Comparison of ENCODE assay signal across 22 mouse cellular contexts in genomic region chr8:123420525-123421281, GRCm38 (mm10). TPM values are rescaled to one million over a fixed set of nuclear protein-coding genes. Genes with fewer than 3 reads are reported as not detected.
DNase-seq lines count a peak whose midpoint lies in the region; ATAC-seq and TF ChIP-seq lines count a peak whose summit lies in the region.
"Had no signal": no experiment of that assay in that cellular context is flagged by ENCODE, and none has a peak within 500 bp of the region (broad histone marks: within the 10 kb centered on the region; RNA-seq: fewer than 3 reads in every experiment).

No protein-coding gene starts in this region.

- no peaks in the 10 kb centered on the region for H3K27me3 ChIP-seq in forebrain, embryonic 11.5 days (ENCODE audit: control insufficient read depth, insufficient read depth, low read length)
- no peaks in the 10 kb centered on the region for H3K27me3 ChIP-seq in forebrain, postnatal 0 days (ENCODE audit: insufficient read depth, low read length)
- no peaks in the 10 kb centered on the region for H3K27me3 ChIP-seq in hindbrain, embryonic 13.5 days
- H3K27me3 ChIP-seq in hindbrain, embryonic 11.5 days (ENCODE audit: control insufficient read depth, insufficient read depth, low read length) = no peaks in the 10 kb centered on the region
- H3K27me3 ChIP-seq in midbrain, embryonic 15.5 days (replicated peaks) = no peaks in the 10 kb centered on the region
- H3K27me3 ChIP-seq in midbrain, postnatal 0 days (ENCODE audit: insufficient read depth, low read length) = no peaks in the 10 kb centered on the region
- no peaks in the 10 kb centered on the region for H3K27me3 ChIP-seq in neural tube, embryonic 15.5 days (replicated peaks)
- H3K27me3 ChIP-seq: liver, embryonic 13.5 days had no signal

- no peak overlapping the region for H3K4me2 ChIP-seq in forebrain, embryonic 11.5 days (ENCODE audit: low read depth, low read length, severe bottlenecking)
- no peak overlapping the region for H3K4me2 ChIP-seq in forebrain, postnatal 0 days (ENCODE audit: low read depth)
- no peak overlapping the region for H3K4me2 ChIP-seq in hindbrain, embryonic 13.5 days
- no peak overlapping the region for H3K4me2 ChIP-seq in hindbrain, embryonic 11.5 days (replicated peaks; ENCODE audit: low read depth, low read length)
- H3K4me2 ChIP-seq in midbrain, embryonic 15.5 days = no peak overlapping the region
- no peak overlapping the region for H3K4me2 ChIP-seq in midbrain, postnatal 0 days (ENCODE audit: low read depth, low read length, poor library complexity, severe bottlenecking)
- H3K4me2 ChIP-seq in neural tube, embryonic 15.5 days = no peak overlapping the region
- H3K4me2 ChIP-seq: liver, embryonic 13.5 days had no signal

- no peaks in the 10 kb centered on the region for H3K4me1 ChIP-seq in forebrain, embryonic 11.5 days (replicated peaks; ENCODE audit: control insufficient read depth, insufficient read depth, low read length)
- H3K4me1 ChIP-seq in forebrain, postnatal 0 days (ENCODE audit: insufficient read depth) = no peaks in the 10 kb centered on the region
- H3K4me1 ChIP-seq in hindbrain, embryonic 13.5 days (replicated peaks) = peaks cover 43% of the 10 kb centered on the region
- H3K4me1 ChIP-seq in hindbrain, embryonic 11.5 days (replicated peaks; ENCODE audit: control insufficient read depth, insufficient read depth, low read length) = peaks cover 2% of the 10 kb centered on the region; the same call in 1 of the 2 replicates
- H3K4me1 ChIP-seq in midbrain, embryonic 15.5 days = peaks cover 30% of the 10 kb centered on the region
- 0 out of 2 replicates have a peak, but pooled peaks cover 7% of the 10 kb centered on the region for H3K4me1 ChIP-seq in midbrain, postnatal 0 days (ENCODE audit: insufficient read depth, low read length)
- peaks cover 33% of the 10 kb centered on the region for H3K4me1 ChIP-seq in neural tube, embryonic 15.5 days

- no peak overlapping the region for H3K9ac ChIP-seq in forebrain, embryonic 11.5 days (ENCODE audit: low read length)
- no peak overlapping the region for H3K9ac ChIP-seq in forebrain, postnatal 0 days
- no peak overlapping the region for H3K9ac ChIP-seq in hindbrain, embryonic 13.5 days
- H3K9ac ChIP-seq in hindbrain, embryonic 11.5 days (ENCODE audit: low read depth, low read length) = no peak overlapping the region
- H3K9ac ChIP-seq in midbrain, embryonic 15.5 days = no peak overlapping the region
- no peak overlapping the region for H3K9ac ChIP-seq in midbrain, postnatal 0 days (replicated peaks; ENCODE audit: low read length, poor library complexity, severe bottlenecking)
- no peak overlapping the region for H3K9ac ChIP-seq in neural tube, embryonic 15.5 days (replicated peaks)
- H3K9ac ChIP-seq: liver, embryonic 13.5 days had no signal

- no peak for TF ChIP-seq CTCF in forebrain, postnatal 0 days (IDR thresholded peaks at IDR 0.05; ENCODE audit: low read depth)
- no peak for TF ChIP-seq CTCF in midbrain, postnatal 0 days (IDR thresholded peaks at IDR 0.05)

- H3K36me3 ChIP-seq in forebrain, embryonic 11.5 days (ENCODE audit: control insufficient read depth, insufficient read depth, low read length) = peaks cover 15% of the 10 kb centered on the region
- peaks cover 56% of the 10 kb centered on the region for H3K36me3 ChIP-seq in forebrain, postnatal 0 days (ENCODE audit: insufficient read depth)
- peaks cover 56% of the 10 kb centered on the region for H3K36me3 ChIP-seq in hindbrain, embryonic 13.5 days
- peaks cover 9% of the 10 kb centered on the region; the same call in 1 of the 2 replicates for H3K36me3 ChIP-seq in hindbrain, embryonic 11.5 days (ENCODE audit: control insufficient read depth, insufficient read depth, low read length)
- peaks cover 38% of the 10 kb centered on the region for H3K36me3 ChIP-seq in midbrain, embryonic 15.5 days (replicated peaks)
- peaks cover 23% of the 10 kb centered on the region for H3K36me3 ChIP-seq in midbrain, postnatal 0 days (ENCODE audit: insufficient read depth, low read length)
- peaks cover 49% of the 10 kb centered on the region for H3K36me3 ChIP-seq in neural tube, embryonic 15.5 days
- H3K36me3 ChIP-seq: liver, embryonic 13.5 days had no signal

- no peaks in the 10 kb centered on the region for H3K9me3 ChIP-seq in forebrain, embryonic 11.5 days (ENCODE audit: control insufficient read depth, low read length)
- no peaks in the 10 kb centered on the region for H3K9me3 ChIP-seq in forebrain, postnatal 0 days (ENCODE audit: low read length)
- H3K9me3 ChIP-seq in hindbrain, embryonic 13.5 days = no peaks in the 10 kb centered on the region
- H3K9me3 ChIP-seq in hindbrain, embryonic 11.5 days (ENCODE audit: control insufficient read depth, low read length) = no peaks in the 10 kb centered on the region
- no peaks in the 10 kb centered on the region for H3K9me3 ChIP-seq in midbrain, embryonic 15.5 days
- no peaks in the 10 kb centered on the region for H3K9me3 ChIP-seq in midbrain, postnatal 0 days (ENCODE audit: low read length)
- H3K9me3 ChIP-seq in neural tube, embryonic 15.5 days (replicated peaks) = no peaks in the 10 kb centered on the region
- H3K9me3 ChIP-seq: embryonic facial prominence, embryonic 10.5 days; liver, embryonic 13.5 days had no signal

- H3K4me3 ChIP-seq in forebrain, embryonic 11.5 days (ENCODE audit: low read depth, low read length) = no peak overlapping the region
- no peak overlapping the region for H3K4me3 ChIP-seq in forebrain, postnatal 0 days (ENCODE audit: low read depth, low read length)
- H3K4me3 ChIP-seq in hindbrain, embryonic 13.5 days = no peak overlapping the region
- no peak overlapping the region for H3K4me3 ChIP-seq in hindbrain, embryonic 11.5 days (ENCODE audit: low read depth, low read length)
- no peak overlapping the region for H3K4me3 ChIP-seq in midbrain, embryonic 15.5 days
- no peak overlapping the region for H3K4me3 ChIP-seq in midbrain, postnatal 0 days (ENCODE audit: low read depth, low read length)
- H3K4me3 ChIP-seq in neural tube, embryonic 15.5 days (replicated peaks) = no peak overlapping the region
- H3K4me3 ChIP-seq: embryonic facial prominence, embryonic 10.5 days; left cerebral cortex, adult 2 months; liver, embryonic 13.5 days had no signal

- no peak for ATAC-seq in forebrain, embryonic 11.5 days (replicated peaks; ENCODE audit: low FRiP score)
- no peak; the same call in 1 of the 2 replicates for ATAC-seq in forebrain, postnatal 0 days
- no peak for ATAC-seq in hindbrain, embryonic 13.5 days (ENCODE audit: low FRiP score)
- no peak for ATAC-seq in hindbrain, embryonic 11.5 days (ENCODE audit: low FRiP score)
- peak; percentile 21 for ATAC-seq in midbrain, embryonic 15.5 days (replicated peaks)
- ATAC-seq in midbrain, postnatal 0 days (ENCODE audit: low FRiP score) = no peak
- 0 out of 2 replicates have a peak, but pooled peaks have one; percentile 9 for ATAC-seq in neural tube, embryonic 15.5 days (ENCODE audit: low FRiP score)
- ATAC-seq: intestine, postnatal 0 days had no signal

- 95% methylated on average over 34 of the region's 34 CpGs for WGBS in forebrain, embryonic 11.5 days
- 93% methylated on average over 34 of the region's 34 CpGs for WGBS in forebrain, postnatal 0 days
- WGBS in hindbrain, embryonic 13.5 days = 94% methylated on average over 34 of the region's 34 CpGs
- 94% methylated on average over 34 of the region's 34 CpGs for WGBS in hindbrain, embryonic 11.5 days
- WGBS in midbrain, embryonic 15.5 days = 93% methylated on average over 34 of the region's 34 CpGs
- 96% methylated on average over 34 of the region's 34 CpGs for WGBS in midbrain, postnatal 0 days
- 92% methylated on average over 34 of the region's 34 CpGs for WGBS in neural tube, embryonic 15.5 days

- H3K27ac ChIP-seq in forebrain, embryonic 11.5 days (ENCODE audit: low read depth, low read length) = no peak overlapping the region
- no peak overlapping the region for H3K27ac ChIP-seq in forebrain, postnatal 0 days (ENCODE audit: low read depth, low read length)
- H3K27ac ChIP-seq in hindbrain, embryonic 13.5 days = peak overlapping the region; percentile 30; the same call in 1 of the 2 replicates
- no peak overlapping the region for H3K27ac ChIP-seq in hindbrain, embryonic 11.5 days (ENCODE audit: low read depth, low read length)
- no peak overlapping the region for H3K27ac ChIP-seq in midbrain, embryonic 15.5 days
- H3K27ac ChIP-seq in midbrain, postnatal 0 days (ENCODE audit: low read depth, low read length) = no peak overlapping the region
- no peak overlapping the region for H3K27ac ChIP-seq in neural tube, embryonic 15.5 days (replicated peaks)
- H3K27ac ChIP-seq: embryonic facial prominence, embryonic 10.5 days; left cerebral cortex, adult 2 months; liver, embryonic 13.5 days had no signal

- DNase-seq in forebrain, embryonic 11.5 days (ENCODE audit: low spot score) = peak; percentile 51
- no peak for DNase-seq in forebrain, postnatal 0 days
- DNase-seq in hindbrain, embryonic 11.5 days (ENCODE audit: low spot score) = no peak
- DNase-seq in midbrain, postnatal 0 days (ENCODE audit: low spot score) = no peak
- DNase-seq in left cerebral cortex, adult 18-20 months (ENCODE audit: low spot score in 2 of 2) = no peak
- DNase-seq: adrenal gland, adult 2 months; cerebellum, adult 11 months; heart, postnatal 4 days; kidney, postnatal 4 days; liver, embryonic 13.5 days; lung, adult 2 months; lung, postnatal 14 days; midbrain, embryonic 14.5 days; right cerebral cortex, postnatal 14 days had no signal

RNA-seq across cellular contexts. Expression of gene Def8, which starts 2.6 kb away (rescaled TPM):
- 46.3 and 48.1 TPM in 2 replicates for polyA plus RNA-seq in forebrain, embryonic 11.5 days (2014; fragmentation: Nextera tagmentation; extraction: Ambion mirVana)
- 35.8 and 41.4 TPM in 2 replicates for total RNA-seq in forebrain, postnatal 0 days (2014; rRNA removed)
- 35.0 and 36.4 TPM in 2 replicates for polyA plus RNA-seq in forebrain, postnatal 0 days (2015; fragmentation: Nextera tagmentation; extraction: Ambion mirVana)
- polyA plus RNA-seq in hindbrain, embryonic 13.5 days (2015; fragmentation: Nextera tagmentation; extraction: Ambion mirVana) = 42.2 and 44.3 TPM in 2 replicates
- polyA plus RNA-seq in hindbrain, embryonic 11.5 days (2014; fragmentation: Nextera tagmentation; extraction: Ambion mirVana) = 32.5 and 32.7 TPM in 2 replicates
- polyA plus RNA-seq in midbrain, embryonic 15.5 days (2015; fragmentation: Nextera tagmentation; extraction: Ambion mirVana) = 48.4 and 49.8 TPM in 2 replicates
- total RNA-seq in midbrain, postnatal 0 days (2014; rRNA removed) = 47.6 and 49.4 TPM in 2 replicates
- 36.4 and 39.4 TPM in 2 replicates for polyA plus RNA-seq in midbrain, postnatal 0 days (2015; fragmentation: Nextera tagmentation; extraction: Ambion mirVana)
- 46.8 and 52.3 TPM in 2 replicates for polyA plus RNA-seq in neural tube, embryonic 15.5 days (2015; fragmentation: Nextera tagmentation; extraction: Ambion mirVana)
- total RNA-seq in left cerebral cortex, adult 18-20 months (2021) = 10 to 100 TPM; 52.9 to 56.3 TPM

RNA-seq across cellular contexts. Expression of gene Tubb3, which starts 9.5 kb away (rescaled TPM):
- 556 and 641 TPM in 2 replicates for polyA plus RNA-seq in forebrain, embryonic 11.5 days (2014; fragmentation: Nextera tagmentation; extraction: Ambion mirVana)
- total RNA-seq in forebrain, postnatal 0 days (2014; rRNA removed) = 3,807 and 3,931 TPM in 2 replicates
- 2,045 and 2,116 TPM in 2 replicates for polyA plus RNA-seq in forebrain, postnatal 0 days (2015; fragmentation: Nextera tagmentation; extraction: Ambion mirVana)
- polyA plus RNA-seq in hindbrain, embryonic 13.5 days (2015; fragmentation: Nextera tagmentation; extraction: Ambion mirVana) = 1,817 and 1,895 TPM in 2 replicates
- 950 and 1,011 TPM in 2 replicates for polyA plus RNA-seq in hindbrain, embryonic 11.5 days (2014; fragmentation: Nextera tagmentation; extraction: Ambion mirVana)
- 2,127 and 2,170 TPM in 2 replicates for polyA plus RNA-seq in midbrain, embryonic 15.5 days (2015; fragmentation: Nextera tagmentation; extraction: Ambion mirVana)
- 3,827 and 3,963 TPM in 2 replicates for total RNA-seq in midbrain, postnatal 0 days (2014; rRNA removed)
- 1,921 and 2,058 TPM in 2 replicates for polyA plus RNA-seq in midbrain, postnatal 0 days (2015; fragmentation: Nextera tagmentation; extraction: Ambion mirVana)
- 1,289 and 1,555 TPM in 2 replicates for polyA plus RNA-seq in neural tube, embryonic 15.5 days (2015; fragmentation: Nextera tagmentation; extraction: Ambion mirVana)
- 100 to 1,000 TPM; 392 to 405 TPM for total RNA-seq in left cerebral cortex, adult 18-20 months (2021)

RNA-seq across cellular contexts. Expression of gene Mc1r, which starts 13.8 kb away (rescaled TPM):
- 0.16 and 0.31 TPM in 2 replicates for polyA plus RNA-seq in forebrain, embryonic 11.5 days (2014; fragmentation: Nextera tagmentation; extraction: Ambion mirVana)
- 0.10 TPM in 1 of 2 replicates, not detected in the other for total RNA-seq in forebrain, postnatal 0 days (2014; rRNA removed)
- polyA plus RNA-seq in forebrain, postnatal 0 days (2015; fragmentation: Nextera tagmentation; extraction: Ambion mirVana) = 0.07 and 0.08 TPM in 2 replicates
- 0.17 TPM in 2 replicates for polyA plus RNA-seq in hindbrain, embryonic 13.5 days (2015; fragmentation: Nextera tagmentation; extraction: Ambion mirVana)
- polyA plus RNA-seq in hindbrain, embryonic 11.5 days (2014; fragmentation: Nextera tagmentation; extraction: Ambion mirVana) = 0.11 and 0.49 TPM in 2 replicates
- polyA plus RNA-seq in midbrain, embryonic 15.5 days (2015; fragmentation: Nextera tagmentation; extraction: Ambion mirVana) = 0.10 and 0.17 TPM in 2 replicates
- 0.22 TPM in 1 of 2 replicates, not detected in the other for total RNA-seq in midbrain, postnatal 0 days (2014; rRNA removed)
- 0.09 TPM in 1 of 2 replicates, not detected in the other for polyA plus RNA-seq in midbrain, postnatal 0 days (2015; fragmentation: Nextera tagmentation; extraction: Ambion mirVana)
- 0.20 and 0.22 TPM in 2 replicates for polyA plus RNA-seq in neural tube, embryonic 15.5 days (2015; fragmentation: Nextera tagmentation; extraction: Ambion mirVana)
- under 1 TPM in 1 of 2 experiments, not detected in 1; 0.12 TPM for total RNA-seq in left cerebral cortex, adult 18-20 months (2021)
- total RNA-seq: adrenal gland, adult 2 months; gastrocnemius, postnatal 4 days; heart, postnatal 4 days had no signal
- polyA plus RNA-seq: adrenal gland, adult 2 months; embryonic facial prominence, embryonic 10.5 days; intestine, postnatal 0 days; kidney, embryonic 14.5 days; liver, embryonic 13.5 days; lung, adult 2 months had no signal

RNA-seq across cellular contexts. Expression of gene Tcf25, which starts 47.1 kb away (rescaled TPM):
- polyA plus RNA-seq in forebrain, embryonic 11.5 days (2014; fragmentation: Nextera tagmentation; extraction: Ambion mirVana) = 166 and 186 TPM in 2 replicates
- total RNA-seq in forebrain, postnatal 0 days (2014; rRNA removed) = 434 and 487 TPM in 2 replicates
- polyA plus RNA-seq in forebrain, postnatal 0 days (2015; fragmentation: Nextera tagmentation; extraction: Ambion mirVana) = 275 and 296 TPM in 2 replicates
- polyA plus RNA-seq in hindbrain, embryonic 13.5 days (2015; fragmentation: Nextera tagmentation; extraction: Ambion mirVana) = 273 and 284 TPM in 2 replicates
- 179 and 181 TPM in 2 replicates for polyA plus RNA-seq in hindbrain, embryonic 11.5 days (2014; fragmentation: Nextera tagmentation; extraction: Ambion mirVana)
- 324 and 331 TPM in 2 replicates for polyA plus RNA-seq in midbrain, embryonic 15.5 days (2015; fragmentation: Nextera tagmentation; extraction: Ambion mirVana)
- total RNA-seq in midbrain, postnatal 0 days (2014; rRNA removed) = 538 and 541 TPM in 2 replicates
- 413 and 416 TPM in 2 replicates for polyA plus RNA-seq in midbrain, postnatal 0 days (2015; fragmentation: Nextera tagmentation; extraction: Ambion mirVana)
- 368 and 390 TPM in 2 replicates for polyA plus RNA-seq in neural tube, embryonic 15.5 days (2015; fragmentation: Nextera tagmentation; extraction: Ambion mirVana)
- total RNA-seq in left cerebral cortex, adult 18-20 months (2021) = 100 to 1,000 TPM; 565 to 596 TPM

RNA-seq across cellular contexts. Expression of gene Afg3l1, which starts 57.0 kb away (rescaled TPM):
- 44.3 and 51.0 TPM in 2 replicates for polyA plus RNA-seq in forebrain, embryonic 11.5 days (2014; fragmentation: Nextera tagmentation; extraction: Ambion mirVana)
- total RNA-seq in forebrain, postnatal 0 days (2014; rRNA removed) = 14.7 and 20.1 TPM in 2 replicates
- 32.0 and 40.7 TPM in 2 replicates for polyA plus RNA-seq in forebrain, postnatal 0 days (2015; fragmentation: Nextera tagmentation; extraction: Ambion mirVana)
- polyA plus RNA-seq in hindbrain, embryonic 13.5 days (2015; fragmentation: Nextera tagmentation; extraction: Ambion mirVana) = 57.8 and 62.4 TPM in 2 replicates
- 30.7 and 32.3 TPM in 2 replicates for polyA plus RNA-seq in hindbrain, embryonic 11.5 days (2014; fragmentation: Nextera tagmentation; extraction: Ambion mirVana)
- polyA plus RNA-seq in midbrain, embryonic 15.5 days (2015; fragmentation: Nextera tagmentation; extraction: Ambion mirVana) = 52.6 and 59.0 TPM in 2 replicates
- total RNA-seq in midbrain, postnatal 0 days (2014; rRNA removed) = 15.0 and 22.1 TPM in 2 replicates
- 40.8 and 43.5 TPM in 2 replicates for polyA plus RNA-seq in midbrain, postnatal 0 days (2015; fragmentation: Nextera tagmentation; extraction: Ambion mirVana)
- polyA plus RNA-seq in neural tube, embryonic 15.5 days (2015; fragmentation: Nextera tagmentation; extraction: Ambion mirVana) = 47.3 and 50.7 TPM in 2 replicates
- 10 to 100 TPM; 26.8 to 32.8 TPM for total RNA-seq in left cerebral cortex, adult 18-20 months (2021)

Comparison
In these comparisons a context has a peak if more than half of its experiments do, and no peak if none do; other contexts are left out.
1. ATAC-seq: peak in midbrain, embryonic 15.5 days (single experiment) and neural tube, embryonic 15.5 days (single experiment); none in forebrain, embryonic 11.5 days (single experiment), forebrain, postnatal 0 days (single experiment), hindbrain, embryonic 13.5 days (single experiment), hindbrain, embryonic 11.5 days (single experiment) and midbrain, postnatal 0 days (single experiment).